Mouse (Mus musculus): Measurements from ENCODE around the gene Olfr718-ps1. TPM values are rescaled to one million over a fixed set of nuclear protein-coding genes. Genes with fewer than 3 reads are reported as not detected.

Gene Olfr718-ps1
- polyA plus RNA-seq, 1 experiment from 2014 or later: not detected

Small RNA genes lying within 50 kb of the gene (microRNA-seq; reads per million reads assigned to microRNA genes)
- gene Gm44405: not detected

Other genes with a start within 250 kb of the Olfr718-ps1 start
- gene Actb, start 240.8 kb downstream of the Olfr718-ps1 start, polyA plus RNA-seq (2015; fragmentation: Nextera tagmentation; extraction: Ambion mirVana): 15,903 and 18,325 TPM in 2 replicates
- gene Fscn1, start 187.2 kb downstream of the Olfr718-ps1 start, polyA plus RNA-seq (2015; fragmentation: Nextera tagmentation; extraction: Ambion mirVana): 521 and 522 TPM in 2 replicates
- gene Rnf216, start 34.6 kb downstream of the Olfr718-ps1 start, polyA plus RNA-seq (2015; fragmentation: Nextera tagmentation; extraction: Ambion mirVana): 36.7 and 38.4 TPM in 2 replicates
- gene Rbak, start 33.2 kb upstream of the Olfr718-ps1 start, polyA plus RNA-seq (2015; fragmentation: Nextera tagmentation; extraction: Ambion mirVana): 14.9 and 15.7 TPM in 2 replicates
- gene Spdye4b, start 33.4 kb upstream of the Olfr718-ps1 start, polyA plus RNA-seq (2015; fragmentation: Nextera tagmentation; extraction: Ambion mirVana): not detected in 2 replicates
- not detected in 2 replicates for gene Spdye4a, start 79.3 kb upstream of the Olfr718-ps1 start, polyA plus RNA-seq (2015; fragmentation: Nextera tagmentation; extraction: Ambion mirVana)
- 22.7 and 23.5 TPM in 2 replicates for gene Zfp12, start 87.6 kb upstream of the Olfr718-ps1 start, polyA plus RNA-seq (2015; fragmentation: Nextera tagmentation; extraction: Ambion mirVana)
- 5.8 and 6.1 TPM in 2 replicates for gene Zfp316, start 122.4 kb upstream of the Olfr718-ps1 start, polyA plus RNA-seq (2015; fragmentation: Nextera tagmentation; extraction: Ambion mirVana)
- gene Zfp853, start 146.0 kb upstream of the Olfr718-ps1 start, polyA plus RNA-seq (2015; fragmentation: Nextera tagmentation; extraction: Ambion mirVana): not detected in 2 replicates
- gene E130309D02Rik, start 167.8 kb upstream of the Olfr718-ps1 start, polyA plus RNA-seq (2015; fragmentation: Nextera tagmentation; extraction: Ambion mirVana): 50.0 and 51.5 TPM in 2 replicates
- gene Zdhhc4, start 181.7 kb upstream of the Olfr718-ps1 start, polyA plus RNA-seq (2015; fragmentation: Nextera tagmentation; extraction: Ambion mirVana): 68.4 and 78.9 TPM in 2 replicates
- gene Grid2ip, start 209.8 kb upstream of the Olfr718-ps1 start, polyA plus RNA-seq (2015; fragmentation: Nextera tagmentation; extraction: Ambion mirVana): 0.15 and 0.23 TPM in 2 replicates

Data from forebrain, embryonic 13.5 days (tissue).